Mouse (Mus musculus) heart, adult 18-20 months (tissue): ENCODE measurements at regions not wholly inside any gene's neighbourhood (a gene's known extent, or its start where the extent isn't known, plus 50 kb on each side); places are given as distances from the start of the nearest gene placed in this dataset.
A peak's percentile ranks its signal among the peaks of the same experiment; 100 is the strongest.

ENCODE experiments used
- DNase-seq, 2 experiments: peaks; one replicate each; pipeline ENCODE4 v3.0.0; 2021 to 2022; ENCODE audit warnings: mixed read lengths in 1 of 2

DNA sequence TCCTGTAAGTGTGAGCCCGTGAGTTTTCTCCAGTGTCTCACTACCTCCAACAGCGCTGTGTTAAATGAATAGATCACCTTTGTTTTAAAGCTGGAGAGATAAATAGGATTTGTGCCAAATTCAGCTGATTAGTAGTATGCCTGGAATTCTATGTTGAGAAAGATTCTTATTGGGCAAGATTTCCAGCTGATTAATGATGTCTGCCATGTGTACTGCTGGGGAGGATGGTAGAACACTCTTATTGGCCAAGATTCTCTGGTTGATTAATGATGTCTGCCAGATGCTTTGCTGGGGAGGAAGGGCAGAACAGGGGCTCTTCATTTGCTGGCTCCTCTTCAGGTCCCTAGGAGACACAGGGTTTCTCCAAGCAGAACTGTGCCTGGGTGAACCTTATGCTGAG is 158.9 kb upstream of the Bmper start:
- no peak for DNase-seq

- DNase-seq, result no peak
Measured at GRCm38 (mm10) chr9:23064811-23065210, 158.1 kb upstream of the Bmper start.

GRCm38 (mm10) chr9:23068101-23068791 is 154.6 kb upstream of the Bmper start:
- DNase-seq, result no peak

- no peak for DNase-seq
Measured at GRCm38 (mm10) chr9:23069161-23069560, 153.7 kb upstream of the Bmper start.

GRCm38 (mm10) chr9:23071006-23071405 is 151.9 kb upstream of the Bmper start:
- peak; percentile 62 to 82 for DNase-seq

DNA sequence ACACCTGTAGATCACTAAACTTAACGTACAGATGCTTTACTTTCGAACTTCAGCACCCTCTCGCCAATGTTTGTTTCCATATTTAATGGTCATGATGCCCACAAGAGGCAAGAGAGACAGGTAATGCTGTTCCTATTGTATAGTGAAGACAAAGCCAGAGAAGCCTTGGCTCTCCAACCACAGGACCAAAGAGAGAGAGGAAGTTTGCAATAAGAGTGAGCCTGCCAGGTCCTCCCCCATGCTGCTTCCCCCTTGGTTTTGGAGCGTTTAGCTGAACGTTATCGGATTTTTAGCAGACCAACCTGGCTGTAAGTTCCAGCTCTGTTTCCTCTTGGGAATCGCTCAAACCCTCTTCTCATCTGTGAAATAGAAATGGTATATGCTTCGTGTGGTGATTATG is 150.1 kb upstream of the Bmper start:
- no peak for DNase-seq

DNA sequence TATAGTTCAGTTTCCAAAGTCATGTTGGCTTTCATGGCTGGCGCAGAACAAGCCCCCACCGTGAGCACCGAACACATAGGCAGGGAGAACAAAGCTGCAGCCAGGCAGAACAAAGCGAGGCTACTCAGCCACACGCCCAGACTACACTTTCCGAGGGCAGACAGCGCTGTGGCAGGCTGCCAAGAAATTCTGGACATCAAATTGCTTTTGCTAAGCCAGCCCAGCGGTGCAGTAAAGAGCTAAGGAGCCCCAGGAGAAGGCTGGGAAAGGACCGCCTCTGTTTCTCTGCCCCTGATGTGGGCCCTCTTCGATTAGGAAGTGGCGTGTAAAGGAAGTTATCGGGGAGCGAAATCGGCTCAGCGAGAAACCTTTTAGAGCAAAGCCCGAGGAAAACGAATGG is 139.3 kb upstream of the Bmper start:
- DNase-seq, result peak; percentile 88 to 90

GRCm38 (mm10) chr9:23089339-23089738 is 133.5 kb upstream of the Bmper start:
- no peak for DNase-seq

- DNase-seq, result no peak
Measured at GRCm38 (mm10) chr9:23097134-23097789, 125.6 kb upstream of the Bmper start.

DNA sequence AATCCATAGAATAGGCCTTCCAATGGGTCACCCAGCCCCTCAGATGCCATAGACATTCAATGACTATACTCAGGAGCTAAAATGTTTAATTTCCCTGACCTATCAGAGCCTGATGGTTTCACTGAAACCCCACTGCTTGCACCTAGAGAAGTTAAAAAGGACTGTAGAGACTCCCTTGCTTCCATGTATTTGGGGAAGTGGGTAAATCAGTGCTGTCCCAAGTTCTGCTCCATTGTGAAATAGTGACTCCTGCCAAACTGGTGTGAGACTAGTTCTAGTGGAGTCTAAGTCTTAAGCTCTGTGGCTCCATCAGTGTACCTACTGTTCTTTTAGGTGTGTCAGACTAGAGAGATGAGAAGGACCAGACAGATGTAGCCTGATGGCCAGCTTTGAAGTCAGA is 121.3 kb upstream of the Bmper start:
- no peak for DNase-seq

DNA sequence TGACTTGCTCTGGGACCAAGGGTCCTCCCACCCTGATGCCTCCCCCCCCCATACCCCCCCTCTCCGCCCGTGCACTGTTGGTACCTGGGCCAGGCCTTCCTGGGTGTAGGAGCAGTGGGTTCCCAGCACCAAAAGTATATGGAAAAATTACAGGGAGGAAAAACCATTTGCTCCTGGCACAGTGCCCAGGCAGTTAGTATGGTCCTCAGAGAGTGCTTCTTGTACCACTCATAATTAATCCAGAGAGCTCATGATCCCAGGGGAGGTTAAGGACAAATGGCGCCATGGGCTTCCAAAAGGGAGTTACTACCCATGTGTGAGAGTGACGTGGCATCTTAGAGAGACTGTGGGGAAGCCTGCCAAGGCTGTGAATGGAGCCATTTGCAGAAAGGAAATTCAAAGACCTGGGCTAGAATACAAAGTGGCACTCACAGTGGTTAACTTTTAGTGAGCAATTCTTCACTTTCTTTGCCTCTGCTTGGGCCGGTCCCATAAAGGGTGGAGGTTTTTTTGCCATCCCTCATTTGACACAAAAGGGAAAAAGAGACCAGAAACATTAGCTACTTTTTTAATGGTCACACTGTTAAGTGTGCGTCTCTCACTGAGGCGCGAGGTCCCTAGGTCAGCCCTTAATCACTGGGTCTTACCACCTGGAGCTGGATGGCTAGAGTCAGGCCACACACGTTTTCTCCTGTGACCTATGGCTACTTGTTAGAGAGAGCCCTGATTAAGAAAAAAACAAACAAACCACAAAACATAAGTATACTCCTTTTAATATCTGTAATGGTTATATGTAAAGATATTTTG is 120.7 kb upstream of the Bmper start:
- DNase-seq, result no peak

- no peak for DNase-seq
Measured at GRCm38 (mm10) chr9:23111500-23111899, 111.4 kb upstream of the Bmper start.

DNA sequence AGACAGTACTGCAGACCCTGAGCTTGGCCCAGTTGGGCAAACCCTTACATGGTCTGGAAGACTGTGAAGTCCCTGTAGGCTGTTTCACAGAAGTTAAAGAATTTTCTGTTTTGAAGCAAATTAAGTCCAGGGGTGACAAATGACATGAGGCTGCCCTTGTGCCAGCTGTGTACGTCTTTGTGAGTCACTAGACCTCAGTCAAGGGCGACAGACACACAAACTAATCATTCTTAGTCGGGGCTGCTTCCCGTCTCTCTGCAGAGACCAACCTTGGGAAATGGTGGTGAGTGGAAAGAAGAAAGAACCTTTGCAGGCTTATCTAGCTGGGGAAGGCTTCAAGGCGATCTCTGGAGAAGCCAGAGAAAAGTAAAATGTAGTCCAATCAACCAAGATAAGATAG is 107.8 kb upstream of the Bmper start:
- DNase-seq, result no peak

GRCm38 (mm10) chr9:23115540-23115939 is 107.3 kb upstream of the Bmper start:
- no peak for DNase-seq

GRCm38 (mm10) chr9:23116311-23116710 is 106.6 kb upstream of the Bmper start:
- DNase-seq, result no peak

- no peak for DNase-seq
Measured at GRCm38 (mm10) chr9:23119811-23120210, 103.1 kb upstream of the Bmper start.

DNA sequence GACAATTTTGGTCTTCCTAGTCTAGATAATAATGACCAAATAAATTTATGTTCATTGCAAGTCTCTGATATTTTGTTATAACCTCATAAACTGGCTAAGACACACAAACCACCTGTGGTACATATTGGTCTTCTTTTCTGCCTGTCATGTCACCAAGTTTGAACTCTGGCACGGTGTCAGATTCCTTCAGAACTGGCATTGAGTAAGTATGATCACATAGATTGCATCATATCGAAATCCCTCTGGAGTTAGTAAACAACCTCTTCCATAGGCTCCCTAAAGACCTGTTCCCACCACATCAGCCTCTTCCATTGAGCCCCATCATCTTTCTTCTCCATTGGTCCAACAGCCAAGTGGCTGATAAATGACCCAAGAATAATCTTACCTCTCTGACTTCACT is 102.1 kb upstream of the Bmper start:
- DNase-seq, result no peak

GRCm38 (mm10) chr9:23122524-23122923 is 100.4 kb upstream of the Bmper start:
- DNase-seq, result no peak

GRCm38 (mm10) chr9:23123452-23123851 is 99.4 kb upstream of the Bmper start:
- no peak for DNase-seq

DNA sequence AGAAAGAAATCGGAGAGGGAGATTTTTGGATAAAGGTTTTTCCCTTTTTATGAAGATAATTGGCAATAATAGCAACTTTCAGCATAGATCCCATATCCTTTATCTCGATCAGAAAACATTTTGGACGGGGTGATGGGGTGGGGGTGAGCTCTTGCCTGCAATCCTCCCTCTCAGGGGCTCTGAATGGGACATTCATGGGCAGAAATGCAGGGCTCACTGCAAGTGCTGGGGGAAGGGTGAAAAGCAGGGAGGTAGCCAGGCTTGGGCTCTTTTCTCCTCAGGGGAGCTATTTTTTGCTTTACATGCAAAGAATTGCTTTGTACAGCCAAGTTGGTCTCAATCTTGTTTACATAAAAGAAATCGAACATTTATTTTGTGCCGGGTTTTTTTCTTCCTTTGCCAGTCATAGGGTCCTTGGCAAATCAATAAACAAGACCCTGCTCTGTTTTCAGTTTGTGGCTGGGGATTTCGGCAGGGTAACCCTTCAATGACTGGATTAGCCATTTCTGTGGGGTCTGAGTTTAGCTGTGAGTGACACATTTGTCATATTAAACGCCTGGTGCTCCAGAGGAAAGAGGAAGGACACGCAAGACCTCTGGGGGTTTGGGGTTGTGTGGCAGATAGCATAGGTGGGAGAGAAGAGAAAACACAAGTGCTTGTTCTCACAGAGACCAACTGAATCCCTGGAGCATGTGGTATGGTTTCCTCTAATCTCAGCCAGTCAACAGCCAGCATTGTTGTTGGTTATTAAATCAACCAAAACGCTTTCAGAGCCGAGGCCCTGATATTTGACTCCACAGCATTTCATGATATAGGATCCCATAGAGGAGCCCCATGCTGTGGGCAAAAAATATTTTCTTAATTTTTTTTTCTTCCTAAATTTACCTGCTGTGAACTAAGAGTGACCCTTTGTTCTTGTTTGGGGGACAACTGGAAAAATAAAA is 96.8 kb upstream of the Bmper start:
- no peak for DNase-seq

GRCm38 (mm10) chr9:23127338-23128017 is 95.4 kb upstream of the Bmper start:
- no peak for DNase-seq

DNA sequence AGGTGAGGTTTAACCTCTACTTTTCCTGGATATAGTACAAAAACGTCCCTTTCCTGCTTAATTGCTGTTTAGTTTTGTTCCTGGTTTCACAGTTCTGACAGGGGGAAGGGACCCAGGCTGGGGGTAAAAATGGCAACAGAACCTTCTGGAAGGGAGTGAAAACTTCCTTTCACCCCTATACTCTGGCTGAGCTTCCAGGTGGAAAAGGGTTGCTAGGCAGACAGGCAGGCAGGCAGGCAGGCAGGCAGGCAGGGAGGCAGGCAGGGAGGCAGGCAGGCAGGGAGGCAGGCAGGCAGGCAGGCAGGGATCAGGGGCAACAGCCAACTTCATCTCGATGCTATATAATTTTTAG is 94.9 kb upstream of the Bmper start:
- no peak for DNase-seq
